Mouse (Mus musculus): ENCODE measurements around the gene Use1.

DNA sequence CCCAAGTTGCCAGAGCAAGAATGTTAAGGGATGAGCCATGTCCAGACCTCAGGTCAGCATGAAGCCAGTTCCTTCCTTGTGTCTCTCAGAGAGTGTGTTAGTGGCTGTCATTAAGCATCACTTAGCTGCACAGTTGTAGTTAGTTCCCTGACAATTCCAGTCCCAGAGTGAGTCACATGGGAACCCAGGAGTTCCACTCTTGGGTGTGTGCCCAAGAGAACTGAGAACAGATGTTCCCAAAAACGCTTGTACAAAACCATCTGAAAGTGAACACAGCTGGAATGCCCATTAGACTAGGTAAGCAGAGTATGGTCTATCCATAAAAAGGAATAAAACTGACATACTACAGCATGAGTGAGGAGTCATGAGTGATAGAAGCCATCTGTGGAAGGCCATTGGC lies 20.1 kb upstream of the Use1 start:
- TF ChIP-seq CTCF (IDR thresholded peaks at IDR 0.05; ENCODE audit: insufficient read depth, low read depth, low read length) (no peak), POLR2A (IDR thresholded peaks at IDR 0.05; ENCODE audit: insufficient read depth, low read depth, low read length) (no peak)
